Mouse (Mus musculus) bone marrow, adult 2 months (tissue): ENCODE results near the gene Artn. TPM values are rescaled to one million over a fixed set of nuclear protein-coding genes. Genes with fewer than 3 reads are reported as not detected.

ENCODE experiments used
- H3K27ac ChIP-seq: fragments of 200-500 bp; 2 replicates; pipeline ENCODE4 v1.5.1; 2012; ENCODE audit warnings: low read depth, mild to moderate bottlenecking, control low read depth, inconsistent platforms, low read length; ENCODE audit not compliant: control insufficient read depth, poor library complexity, insufficient read depth
- H3K4me1 ChIP-seq: fragments of 200-500 bp; 2 replicates; pipeline ENCODE4 v1.6.1; 2011; ENCODE audit warnings: low read length; ENCODE audit not compliant: control insufficient read depth, insufficient read depth
- H3K4me3 ChIP-seq: fragments of 200-500 bp; replicated peaks from 2 replicates; pipeline ENCODE3; 2011; ENCODE audit warnings: mild to moderate bottlenecking, low read depth, low read length, control low read depth; ENCODE audit not compliant: control insufficient read depth
- CTCF ChIP-seq: fragments of 200-500 bp; IDR thresholded peaks from 2 replicates; pipeline ENCODE4 v1.5.1; 2011; ENCODE audit warnings: low read length, control low read depth; ENCODE audit not compliant: control insufficient read depth, insufficient read depth
- POLR2A ChIP-seq: fragments of 200-500 bp; IDR thresholded peaks from 2 replicates; pipeline ENCODE4 v1.6.1; 2011; ENCODE audit warnings: low read depth, mild to moderate bottlenecking, control low read depth, low read length, borderline replicate concordance; ENCODE audit not compliant: control insufficient read depth
- whole genome bisulfite sequencing: fragments of 180-500 bp; shearing (Covaris S2); methylation state at CpG from one replicate; pipeline ENCODE4 v1.1.7; 2018; 5-methylcytosine and 5-hydroxymethylcytosine counted together
- polyA plus RNA-seq: library from polyadenylated mRNA; stranded (reverse); fragments of >200 nt; gene quantifications from 2 replicates; pipeline ENCODE4 v1.2.4, GENCODE M21; 2011; ENCODE audit warnings: low replicate concordance; ENCODE audit not compliant: missing spikeins, insufficient read depth, insufficient read length

Artn gene
- 4.0 and 5.4 TPM in 2 replicates for polyA plus RNA-seq

DNA sequence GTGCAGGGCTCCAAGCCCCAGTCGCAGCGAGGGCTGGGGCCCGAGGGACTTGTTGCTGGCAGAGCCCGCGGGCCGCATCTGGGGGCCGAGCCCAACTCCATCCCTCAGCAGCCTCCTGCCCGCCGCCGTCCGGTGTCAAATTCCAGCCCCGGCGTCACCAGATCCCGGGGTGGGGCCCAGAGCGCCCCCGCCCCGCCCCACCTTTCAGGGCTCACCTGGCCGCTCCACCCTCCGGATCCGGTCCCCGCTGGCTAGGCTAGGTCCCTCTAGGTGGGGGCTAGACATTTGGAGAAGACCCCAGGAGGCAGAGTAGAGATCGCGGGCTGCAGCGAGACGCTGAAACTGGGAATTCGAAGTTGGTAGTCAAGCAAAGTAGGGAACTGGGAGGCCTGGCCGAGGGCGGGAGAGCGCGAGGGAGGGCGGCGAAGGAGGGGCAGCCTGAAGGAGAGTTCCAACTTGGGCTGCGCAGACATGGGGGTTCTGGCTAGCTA lies at the start of gene Artn:
Artn (minus strand) TSS at position 373 of the 491 bp plus-strand sequence.
- 5% methylated on average over 33 of the region's 33 CpGs for WGBS
- H3K4me3 ChIP-seq = peak within 1 kb of the TSS; percentile 46
- peak within 1 kb of the TSS; percentile 44 for H3K27ac ChIP-seq
- H3K4me1 ChIP-seq = no peaks in the 10 kb centered on the region
- peak; percentile 14; the same call in 1 of the 2 replicates for TF ChIP-seq POLR2A
- TF ChIP-seq CTCF = no peak

DNA sequence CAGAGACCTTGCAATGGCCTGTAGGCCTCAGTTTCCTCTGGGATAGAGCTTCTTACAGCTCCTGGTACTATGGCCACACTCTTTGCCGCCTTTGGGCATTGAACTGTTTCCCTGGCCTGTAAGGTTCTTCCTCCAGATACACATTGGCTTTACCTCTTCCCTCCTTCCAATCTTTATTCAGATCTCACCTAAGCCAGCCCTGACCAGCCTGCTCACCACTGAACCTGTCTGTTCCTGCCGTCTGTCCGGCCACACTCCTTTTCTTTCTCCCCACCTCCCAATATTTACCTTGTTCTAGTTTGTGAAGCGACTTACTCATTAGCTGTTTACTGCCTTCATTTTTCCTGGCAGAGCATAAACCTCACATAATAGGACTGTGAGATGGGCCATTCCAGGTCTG lies 49.6 kb upstream of the Artn start:
- peaks cover 3% of the 10 kb centered on the region for H3K4me1 ChIP-seq
- TF ChIP-seq POLR2A (no peak), CTCF (no peak)

GRCm38 (mm10) chr4:117978282-117978681 lies 48.7 kb upstream of the Artn start:
- Histone ChIP-seq H3K4me1 (peaks cover 3% of the 10 kb centered on the region), H3K27ac (no peak overlapping the region), H3K4me3 (no peak overlapping the region)
- WGBS = 77% methylated on average over 9 of the region's 9 CpGs
- TF ChIP-seq POLR2A (no peak), CTCF (no peak)

More for the DNA sequence above, 49.6 kb upstream of the Artn start:
- Histone ChIP-seq H3K27ac (no peak overlapping the region), H3K4me3 (no peak overlapping the region)
- 85% methylated on average over 4 of the region's 4 CpGs for WGBS

- Histone ChIP-seq H3K4me1 (peaks cover 2% of the 10 kb centered on the region), H3K4me3 (no peak overlapping the region), H3K27ac (no peak overlapping the region)
- WGBS = 89% methylated on average over 11 of the region's 11 CpGs
- TF ChIP-seq POLR2A (no peak), CTCF (no peak)
Measured at GRCm38 (mm10) chr4:117977841-117978240, 48.3 kb upstream of the Artn start.

- no peak overlapping the region for H3K27ac ChIP-seq
- WGBS = 91% methylated on average over 9 of the region's 9 CpGs
- no peak overlapping the region for H3K4me3 ChIP-seq
- TF ChIP-seq POLR2A = no peak
- no peak for TF ChIP-seq CTCF
- H3K4me1 ChIP-seq = no peaks in the 10 kb centered on the region; the same call in 1 of the 2 replicates
Measured at GRCm38 (mm10) chr4:117977371-117977770, 47.8 kb upstream of the Artn start.

- no peak overlapping the region for H3K27ac ChIP-seq
- no peak overlapping the region for H3K4me3 ChIP-seq
- no peak for TF ChIP-seq CTCF
- no peak for TF ChIP-seq POLR2A
- no peaks in the 10 kb centered on the region; the same call in 1 of the 2 replicates for H3K4me1 ChIP-seq
- 78% methylated on average over 1 of the region's 1 CpGs for WGBS
Measured at GRCm38 (mm10) chr4:117975820-117976219, 46.3 kb upstream of the Artn start.

GRCm38 (mm10) chr4:117974719-117975118 lies 45.2 kb upstream of the Artn start:
- 73% methylated on average over 5 of the region's 5 CpGs for WGBS
- TF ChIP-seq CTCF (no peak), POLR2A (no peak)
- Histone ChIP-seq H3K27ac (no peak overlapping the region), H3K4me1 (no peaks in the 10 kb centered on the region; the same call in 1 of the 2 replicates), H3K4me3 (no peak overlapping the region)

DNA sequence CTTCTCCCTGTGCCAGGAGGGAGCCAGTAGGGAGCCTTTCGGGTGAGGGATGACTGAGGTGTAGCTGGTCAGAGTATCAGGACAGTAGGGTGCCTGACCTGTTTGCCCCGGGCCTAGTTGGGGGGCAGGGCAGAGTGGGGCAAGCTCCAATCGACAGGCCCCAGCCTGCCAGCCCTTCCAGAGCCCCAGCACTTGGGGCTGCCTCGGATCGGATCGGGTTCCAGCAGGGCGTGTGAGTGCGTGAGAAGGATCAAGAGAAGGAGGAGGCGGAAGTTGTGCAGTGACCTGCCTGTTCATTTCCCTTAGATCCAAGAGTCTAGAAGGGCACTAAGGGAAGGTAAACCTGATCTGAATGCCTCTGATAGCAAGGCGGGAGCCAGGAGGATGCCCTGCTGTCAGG lies 43.4 kb upstream of the Artn start:
- Histone ChIP-seq H3K4me3 (no peak overlapping the region), H3K4me1 (no peaks in the 10 kb centered on the region), H3K27ac (no peak overlapping the region)
- TF ChIP-seq POLR2A (no peak), CTCF (no peak)
- 84% methylated on average over 10 of the region's 10 CpGs for WGBS
